Mouse (Mus musculus) left cerebral cortex, postnatal 10 days (tissue): ENCODE results near the gene Nfkb2. TPM values are rescaled to one million over a fixed set of nuclear protein-coding genes. Genes with fewer than 3 reads are reported as not detected.

ENCODE experiments used
- DNase-seq, 2 experiments: peaks; one replicate each; pipeline ENCODE4 v3.0.0; 2021 to 2022; ENCODE audit warnings: low spot score in 2 of 2, mixed read lengths in 1 of 2; ENCODE audit errors: extremely low spot score in 1 of 2
- intact Hi-C: fragments of 180-260 bp; cut with DNase I; formaldehyde crosslinking; loops from one replicate; pipeline ENCODE4 v1.15.1; 2025
- total RNA-seq, 2 experiments: library from RNA; stranded (reverse); gene quantifications; 2 replicates each; pipeline ENCODE4 v1.2.3; 2021

Nfkb2 gene
- total RNA-seq, 2 experiments from 2014 or later = 2.0 to 2.4 TPM

DNA sequence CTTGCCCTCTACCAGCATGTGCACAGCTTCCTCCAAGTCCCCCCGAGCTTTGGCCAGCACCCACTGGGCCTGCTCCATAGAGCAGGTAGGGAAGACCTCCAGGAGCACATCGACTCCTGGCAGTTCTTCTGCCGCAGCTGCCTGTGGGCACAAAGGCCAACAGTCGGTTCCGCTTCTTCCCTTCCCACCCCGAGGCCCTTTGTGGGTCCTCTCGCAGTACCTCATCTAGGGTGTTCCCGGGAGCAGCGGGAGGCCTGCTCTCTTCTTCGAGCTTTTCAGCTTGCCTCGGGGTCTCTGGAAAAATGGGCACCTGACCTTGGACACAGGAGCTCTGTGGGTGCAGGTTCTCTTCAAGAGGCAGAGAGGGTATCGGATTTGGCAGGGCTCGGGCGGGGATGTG is 27.2 kb downstream of the Nfkb2 start:
- intact Hi-C loops = no loop called here
- no peak for DNase-seq

DNA sequence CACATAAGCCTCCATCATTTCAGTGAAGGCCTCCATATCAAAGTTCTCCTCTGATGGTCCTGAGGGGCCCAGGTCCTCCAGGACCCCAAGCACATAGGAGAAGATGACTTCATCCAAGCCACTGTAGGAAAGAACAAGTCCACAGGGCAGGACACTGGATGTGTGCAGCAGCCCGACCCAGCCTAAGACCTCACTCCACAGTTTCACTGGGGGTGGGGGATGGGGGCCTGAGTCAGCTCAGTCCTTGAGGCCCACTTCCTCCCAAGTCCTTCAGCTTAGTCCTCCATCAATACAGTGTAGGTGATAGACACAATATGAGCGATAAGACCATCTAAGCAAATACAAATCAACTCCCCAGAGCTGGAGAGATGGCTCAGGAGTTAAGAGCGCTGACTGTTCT is 27.8 kb downstream of the Nfkb2 start:
- DNase-seq = no peak
- intact Hi-C loops = no loop called here

DNA sequence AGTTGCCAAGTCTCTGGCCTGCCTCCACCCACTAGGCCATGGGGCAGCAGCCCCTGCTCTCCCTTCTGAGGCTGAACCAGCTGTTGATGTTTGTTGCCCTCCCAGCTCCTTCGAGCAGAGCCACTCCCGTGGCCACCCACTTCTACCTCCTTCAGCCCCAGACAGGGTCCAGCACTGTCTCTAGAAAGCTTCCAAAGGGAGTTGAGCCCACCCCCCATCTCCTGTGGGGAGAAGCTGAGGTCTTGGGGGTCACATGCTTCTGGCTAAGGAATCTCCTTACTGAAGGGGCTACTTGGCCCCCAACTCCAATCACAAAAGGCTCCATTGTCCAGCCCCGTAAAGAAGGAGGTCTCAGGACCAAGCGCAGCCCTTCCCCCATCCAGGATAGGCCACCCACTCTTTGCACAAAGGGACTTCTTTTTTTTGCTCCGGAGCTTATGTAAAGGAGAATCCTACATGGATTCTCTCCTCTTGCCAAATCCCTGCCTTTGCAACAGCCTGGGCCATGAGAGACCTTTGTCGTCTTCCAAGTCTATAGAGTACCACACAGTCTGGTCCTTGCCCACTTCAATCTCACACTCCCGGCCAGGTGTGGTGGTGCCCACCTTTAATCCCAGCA is 28.7 kb downstream of the Nfkb2 start:
- no peak for DNase-seq
- intact Hi-C loops = no loop called here

- intact Hi-C loops = no loop called here
- no peak for DNase-seq
Observed at GRCm38 (mm10) chr19:46333906-46334305, 29.8 kb downstream of the Nfkb2 start.

GRCm38 (mm10) chr19:46337719-46338330 is 33.7 kb downstream of the Nfkb2 start:
- DNase-seq = no peak
- intact Hi-C loops = no loop called here

- peak; percentile 95 to 98 for DNase-seq
- intact Hi-C loops = no loop called here
Observed at GRCm38 (mm10) chr19:46338331-46338936, 34.3 kb downstream of the Nfkb2 start, which contains the start of gene Cuedc2. TSS of gene Cuedc2 (minus strand) at chr19:46338702.

GRCm38 (mm10) chr19:46338942-46339286 is 34.8 kb downstream of the Nfkb2 start:
- intact Hi-C loops = no loop called here

GRCm38 (mm10) chr19:46339287-46339971 is 35.3 kb downstream of the Nfkb2 start:
- intact Hi-C loops = no loop called here
- peak in 1 of 2 experiments; percentile 63 for DNase-seq

More at GRCm38 (mm10) chr19:46338942-46339286, 34.8 kb downstream of the Nfkb2 start:
- DNase-seq = no peak

DNA sequence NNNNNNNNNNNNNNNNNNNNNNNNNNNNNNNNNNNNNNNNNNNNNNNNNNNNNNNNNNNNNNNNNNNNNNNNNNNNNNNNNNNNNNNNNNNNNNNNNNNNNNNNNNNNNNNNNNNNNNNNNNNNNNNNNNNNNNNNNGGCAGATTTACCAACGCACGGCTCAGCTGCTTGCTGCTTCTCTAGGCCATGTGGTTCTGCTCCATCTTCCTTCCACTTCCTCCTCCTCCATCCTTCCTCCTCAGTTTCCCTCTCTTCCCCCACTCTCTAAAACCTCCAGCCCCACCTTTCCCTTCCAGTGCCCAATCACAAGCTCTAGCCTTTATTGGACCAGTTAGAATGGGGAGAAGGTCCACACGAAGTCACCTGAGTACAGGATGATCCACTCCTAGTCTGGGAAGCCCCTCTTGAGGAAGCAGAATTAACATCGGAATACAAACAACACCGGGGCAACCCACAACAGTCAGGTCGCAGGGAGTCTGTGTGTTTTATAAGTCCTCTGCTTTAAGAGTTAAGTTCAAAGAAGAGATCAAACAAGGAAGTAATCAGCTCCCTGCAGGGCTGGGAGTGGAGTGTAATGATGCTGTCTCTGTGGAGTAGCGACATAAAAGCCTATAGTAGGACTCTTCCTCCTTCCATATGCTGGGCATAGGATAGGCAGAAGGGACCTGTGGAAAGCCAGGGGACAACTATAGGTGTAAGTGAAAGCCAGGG is 40.7 kb downstream of the Nfkb2 start:
- intact Hi-C loops = loop anchor here (5.0 kb wide), 1 partner anchor 47 kb away; no protein-coding TSS in a partner anchor
- no peak for DNase-seq

- intact Hi-C loops = loop anchor here (5.0 kb wide), 1 partner anchor 45 kb away; no protein-coding TSS in a partner anchor
Observed at GRCm38 (mm10) chr19:46347146-46347545, 43.0 kb downstream of the Nfkb2 start.

GRCm38 (mm10) chr19:46347936-46348668 is 44.0 kb downstream of the Nfkb2 start:
- intact Hi-C loops = loop anchor here (5.0 kb wide), 1 partner anchor 44 kb away; no protein-coding TSS in a partner anchor
- no peak for DNase-seq

More at GRCm38 (mm10) chr19:46347146-46347545, 43.0 kb downstream of the Nfkb2 start:
- DNase-seq = no peak

DNA sequence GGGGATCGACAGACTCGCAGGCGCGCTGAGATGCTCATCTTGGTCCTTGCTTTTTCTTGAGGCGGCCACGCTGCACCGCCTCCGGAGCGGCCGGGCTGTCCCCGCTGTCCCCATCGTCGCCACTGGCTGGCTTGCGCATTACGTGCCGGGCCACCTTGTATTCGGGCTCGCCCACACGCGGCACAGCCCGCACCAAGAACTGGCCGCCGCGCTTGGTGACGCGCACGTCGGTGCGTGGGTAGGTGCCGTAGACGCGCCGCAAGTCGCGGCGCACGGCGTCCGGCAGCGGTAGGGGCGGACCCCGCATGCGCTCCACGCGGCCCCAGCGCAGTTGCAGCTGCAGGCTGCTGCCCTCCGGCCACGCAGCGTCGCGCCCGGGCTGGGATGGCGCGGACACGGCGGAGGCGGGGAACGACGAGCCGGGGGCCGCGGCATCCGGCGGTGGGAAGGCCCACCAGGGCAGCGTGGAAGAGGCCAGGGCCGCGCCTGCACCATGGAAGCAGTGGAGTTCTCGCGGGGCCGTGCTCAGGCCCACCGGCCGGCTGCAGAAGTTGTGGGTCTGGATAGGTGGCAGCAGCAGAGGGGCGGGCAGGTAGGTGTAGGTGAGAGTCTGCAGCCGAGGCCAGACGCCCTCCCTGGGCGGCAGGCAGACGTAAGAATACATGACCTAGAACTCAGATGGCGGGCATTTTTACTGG is 44.8 kb downstream of the Nfkb2 start:
- DNase-seq = peak; percentile 82 to 93
- intact Hi-C loops = loop anchor here (5.0 kb wide), 1 partner anchor 43 kb away; no protein-coding TSS in a partner anchor

DNA sequence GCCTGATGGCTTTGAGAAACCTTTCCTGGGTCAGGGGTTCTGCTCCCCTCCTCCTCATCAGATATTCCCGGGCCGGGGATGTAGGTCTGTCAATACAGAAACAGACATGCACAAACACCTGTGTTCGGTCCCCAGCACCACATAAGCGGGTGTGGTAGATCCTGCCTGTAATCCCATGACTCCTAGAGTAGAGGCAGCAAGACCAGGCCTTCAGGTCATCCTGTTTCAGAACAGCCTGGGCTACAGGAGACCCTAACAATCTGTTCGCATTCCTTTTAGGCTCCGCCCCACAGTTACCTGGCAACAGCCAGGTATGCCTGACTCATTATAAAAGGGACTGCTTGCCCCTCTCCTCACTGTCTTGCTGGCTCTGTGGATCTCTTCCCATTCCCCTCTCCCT is 45.4 kb downstream of the Nfkb2 start:
- intact Hi-C loops = loop anchor here (5.0 kb wide), 1 partner anchor 43 kb away; no protein-coding TSS in a partner anchor

DNA sequence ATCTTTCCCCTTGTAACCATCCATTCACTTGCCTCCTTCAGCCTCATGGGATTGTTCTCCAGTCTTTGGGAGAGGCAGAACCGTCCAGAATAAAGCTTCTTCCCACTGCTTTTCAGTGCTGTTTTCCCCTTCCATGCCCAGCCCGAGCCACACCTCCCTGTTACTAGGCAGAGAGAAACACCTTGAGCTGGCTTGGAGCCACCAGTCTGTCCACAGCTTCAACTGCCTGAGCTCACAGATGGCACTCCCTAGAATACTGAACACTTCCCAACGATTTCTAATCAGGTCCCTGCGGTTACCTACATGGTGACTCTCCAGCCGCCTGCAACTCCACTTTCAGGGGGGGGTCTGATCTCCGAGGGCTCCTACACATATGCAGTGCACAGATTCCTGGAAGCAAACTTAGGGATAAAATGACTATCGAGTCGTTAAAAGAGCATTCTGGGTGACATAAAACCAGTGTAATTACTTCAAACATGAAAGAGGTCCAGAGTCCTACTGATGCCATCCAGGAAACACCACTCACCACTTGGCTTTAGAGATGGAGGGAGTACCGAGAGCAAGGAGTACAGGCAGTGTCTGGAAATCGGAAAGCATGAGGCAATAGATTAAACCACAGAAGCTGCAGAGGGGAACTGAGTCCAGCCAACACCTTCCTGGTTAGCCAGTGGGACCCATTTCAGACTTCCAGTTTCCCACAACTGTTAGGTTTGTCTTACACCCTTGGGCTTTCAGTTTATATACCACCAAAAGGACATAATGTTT is 46.2 kb downstream of the Nfkb2 start, which contains the start of gene 2310034G01Rik:
Gene 2310034G01Rik (minus strand): TSS at position 135 of the 765 bp plus-strand sequence.
- DNase-seq = no peak
- intact Hi-C loops = no loop called here

More for the DNA sequence above, 45.4 kb downstream of the Nfkb2 start:
- DNase-seq = no peak

- DNase-seq = peak; percentile 88 to 93
- intact Hi-C loops = no loop called here
Observed at GRCm38 (mm10) chr19:46356701-46357138, 52.6 kb downstream of the Nfkb2 start.

GRCm38 (mm10) chr19:46357344-46358280 is 53.5 kb downstream of the Nfkb2 start:
- intact Hi-C loops = no loop called here
- DNase-seq = no peak
